Mouse (Mus musculus) layer of hippocampus, postnatal 25 days (tissue): ENCODE data around the gene Ier3. TPM values are rescaled to one million over a fixed set of nuclear protein-coding genes. Genes with fewer than 3 reads are reported as not detected.

ENCODE experiments used
- DNase-seq, 2 experiments: peaks; one replicate each; pipeline ENCODE4 v3.0.0; 2022; ENCODE audit warnings: mixed read lengths in 2 of 2, low spot score in 1 of 2; ENCODE audit errors: extremely low spot score in 1 of 2
- microRNA-seq, 2 experiments: library from miRNA; unstranded; fragments of <30 nt; microRNA quantifications; one replicate each; pipeline ENCODE4 v1.2.0; 2021
- total RNA-seq, 2 experiments: library from RNA; stranded (reverse); gene quantifications; 2 replicates each; pipeline ENCODE4 v1.2.3; 2021

Gene Ier3
- total RNA-seq, 2 experiments from 2014 or later = 3.2 to 5.1 TPM

GRCm38 (mm10) chr17:35865481-35866280 is 44.2 kb downstream of the Ier3 start, which contains the start of gene Ppp1r18:
Ppp1r18 (plus strand) TSS chr17:35865593.
- DNase-seq = no peak

GRCm38 (mm10) chr17:35866281-35866831 is 44.9 kb downstream of the Ier3 start:
- peak in 1 of 2 experiments; percentile 26 for DNase-seq

- DNase-seq = no peak
These were observed 45.7 kb downstream of the Ier3 start for GRCm38 (mm10) chr17:35866911-35867890.

GRCm38 (mm10) chr17:35868165-35868820 is 46.8 kb downstream of the Ier3 start:
- DNase-seq = no peak

GRCm38 (mm10) chr17:35868961-35869345 is 47.5 kb downstream of the Ier3 start:
- no peak for DNase-seq

- no peak for DNase-seq
These were observed 48.0 kb downstream of the Ier3 start for GRCm38 (mm10) chr17:35869346-35870067.

GRCm38 (mm10) chr17:35870151-35870883 is 48.8 kb downstream of the Ier3 start:
- no peak for DNase-seq

- no peak for DNase-seq
These were observed 49.6 kb downstream of the Ier3 start for GRCm38 (mm10) chr17:35870884-35871696.

Small RNA genes lying within 50 kb of the gene (microRNA-seq; reads per million reads assigned to microRNA genes)
- 0.37 to 0.60 reads per million in 2 experiments for gene Gm28033

Other genes starting within 250 kb of the Ier3 start
- gene Sfta2, start 220.1 kb upstream of the Ier3 start, total RNA-seq = not detected
- not detected for gene Gm9573, start 195.0 kb upstream of the Ier3 start, total RNA-seq
- gene Mucl3, start 178.0 kb upstream of the Ier3 start, total RNA-seq = not detected
- 10 to 100 TPM; 33.7 to 42.0 TPM for gene Vars2, start 154.1 kb upstream of the Ier3 start, total RNA-seq
- 10 to 100 TPM; 30.2 to 33.7 TPM for gene Gtf2h4, start 147.9 kb upstream of the Ier3 start, total RNA-seq
- gene Ddr1, start 117.1 kb upstream of the Ier3 start, total RNA-seq = 10 to 100 TPM; 78.5 to 82.0 TPM
- gene Flot1, start 1.5 kb downstream of the Ier3 start, total RNA-seq = 100 to 1,000 TPM; 122 to 132 TPM
- gene Tubb5, start 16.6 kb downstream of the Ier3 start, total RNA-seq = 100 to 1,000 TPM; 381 to 413 TPM
- 10 to 100 TPM; 12.1 to 16.5 TPM for gene Mdc1, start 19.8 kb downstream of the Ier3 start, total RNA-seq
- 1 to 10 TPM; 2.1 to 3.5 TPM for gene Nrm, start 39.6 kb downstream of the Ier3 start, total RNA-seq
- gene Ppp1r18, start 43.9 kb downstream of the Ier3 start, total RNA-seq = 10 to 100 TPM in 1 of 2 experiments, 1 to 10 TPM in 1; 9.5 to 10.5 TPM
- 10 to 100 TPM; 25.5 to 29.9 TPM for gene Dhx16, start 58.1 kb downstream of the Ier3 start, total RNA-seq
- gene 2310061I04Rik, start 75.7 kb downstream of the Ier3 start, total RNA-seq = 10 to 100 TPM; 59.1 to 65.6 TPM
- gene Atat1, start 88.4 kb downstream of the Ier3 start, total RNA-seq = 10 to 100 TPM; 61.1 to 75.3 TPM
- gene Mrps18b, start 94.7 kb downstream of the Ier3 start, total RNA-seq = 10 to 100 TPM; 34.4 to 35.9 TPM
- gene Ppp1r10, start 94.8 kb downstream of the Ier3 start, total RNA-seq = 10 to 100 TPM; 69.9 to 81.9 TPM
- gene Abcf1, start 148.1 kb downstream of the Ier3 start, total RNA-seq = 10 to 100 TPM; 70.3 to 80.6 TPM
- 100 to 1,000 TPM; 143 to 153 TPM for gene Gnl1, start 158.2 kb downstream of the Ier3 start, total RNA-seq
- gene Prr3, start 158.6 kb downstream of the Ier3 start, total RNA-seq = 10 to 100 TPM; 40.2 to 53.1 TPM
- gene H2-T24, start 198.9 kb downstream of the Ier3 start, total RNA-seq = 1 to 10 TPM; 1.4 to 1.7 TPM
- gene H2-T23, start 211.2 kb downstream of the Ier3 start, total RNA-seq = 1 to 10 TPM; 3.9 to 4.8 TPM
- gene H2-T22, start 221.1 kb downstream of the Ier3 start, total RNA-seq = 1 to 10 TPM; 6.9 to 8.8 TPM
- gene Gm6034, start 221.3 kb downstream of the Ier3 start, total RNA-seq = not detected
- 1 to 10 TPM; 1.1 to 1.2 TPM for gene Gm11127, start 236.7 kb downstream of the Ier3 start, total RNA-seq